Mouse (Mus musculus) activated CD4-positive, CD25-positive, alpha-beta regulatory T cell, adult 4 months (primary cell): ENCODE results near the gene Vwc2. TPM values are rescaled to one million over a fixed set of nuclear protein-coding genes. Genes with fewer than 3 reads are reported as not detected.

ENCODE experiments used
- ATAC-seq: one replicate; pipeline ENCODE4 v1.8.0; 2017
- polyA plus RNA-seq, 2 experiments: library from polyadenylated mRNA; unstranded; fragments of 100-300 nt; shearing (Covaris generic); gene quantifications; one replicate each; pipeline ENCODE4 v1.2.1; 2017

Vwc2 gene
- polyA plus RNA-seq: under 1 TPM in 1 of 2 experiments, not detected in 1; 0.15 TPM

- ATAC-seq: no peak
These were observed at the start of gene Vwc2 for GRCm38 (mm10) chr11:11113576-11114233. Gene Vwc2 (plus strand): TSS chr11:11114223.

GRCm38 (mm10) chr11:11088162-11088756 lies 25.8 kb upstream of the Vwc2 start:
- ATAC-seq: no peak

- ATAC-seq: no peak
These were observed 16.4 kb upstream of the Vwc2 start for GRCm38 (mm10) chr11:11097606-11098005.

- no peak for ATAC-seq
These were observed 15.7 kb upstream of the Vwc2 start for GRCm38 (mm10) chr11:11098282-11098681.

GRCm38 (mm10) chr11:11099011-11099410 lies 15.0 kb upstream of the Vwc2 start:
- ATAC-seq: no peak

GRCm38 (mm10) chr11:11102182-11102581 lies 11.8 kb upstream of the Vwc2 start:
- ATAC-seq: no peak

GRCm38 (mm10) chr11:11102620-11103019 lies 11.4 kb upstream of the Vwc2 start:
- no peak for ATAC-seq

- ATAC-seq: no peak
These were observed 5.1 kb upstream of the Vwc2 start for GRCm38 (mm10) chr11:11108922-11109321.

GRCm38 (mm10) chr11:11114234-11115030 lies 409 bp downstream of the Vwc2 start:
- ATAC-seq: no peak

- no peak for ATAC-seq
These were observed 1.1 kb downstream of the Vwc2 start for GRCm38 (mm10) chr11:11115031-11115647.

- no peak for ATAC-seq
These were observed 1.9 kb downstream of the Vwc2 start for GRCm38 (mm10) chr11:11115648-11116590.

GRCm38 (mm10) chr11:11116736-11117135 lies 2.7 kb downstream of the Vwc2 start:
- ATAC-seq: no peak

- no peak for ATAC-seq
These were observed 8.8 kb downstream of the Vwc2 start for GRCm38 (mm10) chr11:11122866-11123265.

- ATAC-seq: no peak
These were observed 17.5 kb downstream of the Vwc2 start for GRCm38 (mm10) chr11:11131414-11132077.

- no peak for ATAC-seq
These were observed 26.6 kb downstream of the Vwc2 start for GRCm38 (mm10) chr11:11140622-11141021.

GRCm38 (mm10) chr11:11152681-11153080 lies 38.7 kb downstream of the Vwc2 start:
- ATAC-seq: no peak

- no peak for ATAC-seq
These were observed 57.4 kb downstream of the Vwc2 start for GRCm38 (mm10) chr11:11171396-11171795.

GRCm38 (mm10) chr11:11175259-11175658 lies 61.2 kb downstream of the Vwc2 start:
- no peak for ATAC-seq

- no peak for ATAC-seq
These were observed 68.7 kb downstream of the Vwc2 start for GRCm38 (mm10) chr11:11182705-11183104.

GRCm38 (mm10) chr11:11223162-11223561 lies 109.1 kb downstream of the Vwc2 start:
- no peak for ATAC-seq

GRCm38 (mm10) chr11:11239346-11239745 lies 125.3 kb downstream of the Vwc2 start:
- ATAC-seq: no peak
